Mouse (Mus musculus) gastrocnemius, postnatal 14 days (tissue): ENCODE data around the gene Olfr1364. TPM values are rescaled to one million over a fixed set of nuclear protein-coding genes. Genes with fewer than 3 reads are reported as not detected.

Experiments
- DNase-seq: peaks from one replicate; pipeline ENCODE4 v3.0.0; 2021; ENCODE audit warnings: mixed read lengths
- intact Hi-C: fragments of 180-260 bp; cut with DNase I; formaldehyde crosslinking; loops from one replicate; pipeline ENCODE4 v1.15.1; 2025; ENCODE audit warnings: low total_unique reads
- long read RNA-seq, 2 experiments: library from polyadenylated mRNA; stranded (forward); transcript quantifications; one replicate each; pipeline ENCODE4 v2.0.0; 2021
- total RNA-seq, 2 experiments: library from RNA; stranded (reverse); gene quantifications; 2 replicates each; pipeline ENCODE4 v1.2.3; 2021

The Olfr1364 gene
- total RNA-seq = not detected
- long read RNA-seq, experiment 1 = 0 reads
- long read RNA-seq, experiment 2 = 0 reads

- intact Hi-C loops = no loop called here
Observed at GRCm38 (mm10) chr13:21581659-21582058, at the start of gene Olfr1364. Gene Olfr1364 (minus strand): TSS chr13:21581759.

GRCm38 (mm10) chr13:21613922-21614321, 32.4 kb upstream of the Olfr1364 start, which contains the start of gene Olfr1362:
Gene Olfr1362 (minus strand): TSS chr13:21614022.
- intact Hi-C loops = no loop called here
- no peak for DNase-seq

More at GRCm38 (mm10) chr13:21581659-21582058, at the start of gene Olfr1364:
- DNase-seq = no peak

- intact Hi-C loops = no loop called here
- no peak for DNase-seq
Observed at GRCm38 (mm10) chr13:21591618-21592017, 10.1 kb upstream of the Olfr1364 start.

GRCm38 (mm10) chr13:21559793-21560192, 21.8 kb downstream of the Olfr1364 start, which contains the start of gene Olfr1535:
Gene Olfr1535 (minus strand): TSS chr13:21559893.
- DNase-seq = no peak
- intact Hi-C loops = no loop called here

GRCm38 (mm10) chr13:21550416-21551110, 31.0 kb downstream of the Olfr1364 start:
- DNase-seq = no peak
- intact Hi-C loops = no loop called here

- intact Hi-C loops = no loop called here
- no peak for DNase-seq
Observed at GRCm38 (mm10) chr13:21549487-21549886, 32.1 kb downstream of the Olfr1364 start.

GRCm38 (mm10) chr13:21542708-21543107, 38.9 kb downstream of the Olfr1364 start, which contains the start of gene Olfr1366:
Gene Olfr1366 (minus strand): TSS chr13:21542808.
- intact Hi-C loops = no loop called here
- no peak for DNase-seq

- intact Hi-C loops = no loop called here
- DNase-seq = peak; percentile 84
Observed at GRCm38 (mm10) chr13:21530781-21531201, 50.8 kb downstream of the Olfr1364 start, which contains the start of gene Zkscan8. Gene Zkscan8 (minus strand): TSS chr13:21531120.

GRCm38 (mm10) chr13:21530136-21530535, 51.4 kb downstream of the Olfr1364 start:
- DNase-seq = no peak
- intact Hi-C loops = no loop called here

Other genes starting within 250 kb of the Olfr1364 start
- not detected for gene Olfr1367, start 234.8 kb downstream of the Olfr1364 start, total RNA-seq
- gene Zscan12, start 218.9 kb downstream of the Olfr1364 start, total RNA-seq = 1 to 10 TPM; 5.5 to 5.9 TPM
- 10 to 100 TPM; 14.8 TPM for gene Zkscan3, start 179.0 kb downstream of the Olfr1364 start, total RNA-seq
- under 1 TPM; 0.20 to 0.27 TPM for gene Pgbd1, start 140.7 kb downstream of the Olfr1364 start, total RNA-seq
- 10 to 100 TPM in 1 of 2 experiments, 1 to 10 TPM in 1; 8.9 to 10.8 TPM for gene Zscan26, start 128.0 kb downstream of the Olfr1364 start, total RNA-seq
- under 1 TPM in 1 of 2 experiments, not detected in 1; 0.23 TPM for gene Nkapl, start 113.2 kb downstream of the Olfr1364 start, total RNA-seq
- under 1 TPM; 0.76 to 0.86 TPM for gene Zkscan4, start 102.9 kb downstream of the Olfr1364 start, total RNA-seq
- not detected for gene Gm10065, start 102.3 kb downstream of the Olfr1364 start, total RNA-seq
- gene AK157302, start 86.5 kb downstream of the Olfr1364 start, total RNA-seq = 10 to 100 TPM; 12.8 to 13.8 TPM
- 100 to 1,000 TPM; 119 to 152 TPM for gene Gm11273, start 80.3 kb downstream of the Olfr1364 start, total RNA-seq
- gene Zkscan8, start 50.6 kb downstream of the Olfr1364 start, total RNA-seq = 1 to 10 TPM; 6.1 to 7.4 TPM
- not detected for gene Olfr1366, start 39.0 kb downstream of the Olfr1364 start, total RNA-seq
- gene Olfr1535, start 21.9 kb downstream of the Olfr1364 start, total RNA-seq = not detected
- gene Olfr1362, start 32.3 kb upstream of the Olfr1364 start, total RNA-seq = not detected
- gene Olfr11, start 60.8 kb upstream of the Olfr1364 start, total RNA-seq = not detected
- gene Olfr1361, start 81.6 kb upstream of the Olfr1364 start, total RNA-seq = not detected
- gene Olfr1360, start 95.6 kb upstream of the Olfr1364 start, total RNA-seq = not detected
- gene Olfr1359, start 116.4 kb upstream of the Olfr1364 start, total RNA-seq = not detected
- 10 to 100 TPM; 79.9 to 84.7 TPM for gene Hist1h2bl, start 134.4 kb upstream of the Olfr1364 start, total RNA-seq
- gene Hist1h2ai, start 134.7 kb upstream of the Olfr1364 start, total RNA-seq = 10 to 100 TPM; 70.5 to 87.6 TPM
- gene Hist1h3h, start 135.9 kb upstream of the Olfr1364 start, total RNA-seq = 100 to 1,000 TPM; 108 to 117 TPM
- 10 to 100 TPM; 20.2 to 23.0 TPM for gene Hist1h2bm, start 140.3 kb upstream of the Olfr1364 start, total RNA-seq
- 10 to 100 TPM; 15.5 to 16.2 TPM for gene Hist1h4j, start 153.3 kb upstream of the Olfr1364 start, total RNA-seq
- gene Hist1h4k, start 168.7 kb upstream of the Olfr1364 start, total RNA-seq = 100 to 1,000 TPM; 174 TPM
- 10 to 100 TPM; 29.4 to 33.4 TPM for gene Hist1h2ak, start 172.1 kb upstream of the Olfr1364 start, total RNA-seq
- 10 to 100 TPM; 39.6 to 49.3 TPM for gene Hist1h2bn, start 172.4 kb upstream of the Olfr1364 start, total RNA-seq
- gene Hist1h1b, start 198.9 kb upstream of the Olfr1364 start, total RNA-seq = 10 to 100 TPM; 49.0 to 49.9 TPM
- gene Hist1h3i, start 201.6 kb upstream of the Olfr1364 start, total RNA-seq = 10 to 100 TPM; 87.1 to 98.9 TPM
- gene Hist1h2an, start 205.5 kb upstream of the Olfr1364 start, total RNA-seq = 10 to 100 TPM in 1 of 2 experiments, 1 to 10 TPM in 1; 7.8 to 10.7 TPM
- gene Hist1h2bp, start 205.7 kb upstream of the Olfr1364 start, total RNA-seq = 10 to 100 TPM; 32.1 to 32.8 TPM
- gene Hist1h2bq, start 228.4 kb upstream of the Olfr1364 start, total RNA-seq = 10 to 100 TPM; 58.2 to 75.5 TPM
- 10 to 100 TPM; 67.5 to 87.1 TPM for gene Hist1h2ao, start 228.7 kb upstream of the Olfr1364 start, total RNA-seq
- 100 to 1,000 TPM; 150 to 154 TPM for gene Hist1h4m, start 230.0 kb upstream of the Olfr1364 start, total RNA-seq